Mouse (Mus musculus): Measurements from ENCODE around the gene Tex44.

DNA sequence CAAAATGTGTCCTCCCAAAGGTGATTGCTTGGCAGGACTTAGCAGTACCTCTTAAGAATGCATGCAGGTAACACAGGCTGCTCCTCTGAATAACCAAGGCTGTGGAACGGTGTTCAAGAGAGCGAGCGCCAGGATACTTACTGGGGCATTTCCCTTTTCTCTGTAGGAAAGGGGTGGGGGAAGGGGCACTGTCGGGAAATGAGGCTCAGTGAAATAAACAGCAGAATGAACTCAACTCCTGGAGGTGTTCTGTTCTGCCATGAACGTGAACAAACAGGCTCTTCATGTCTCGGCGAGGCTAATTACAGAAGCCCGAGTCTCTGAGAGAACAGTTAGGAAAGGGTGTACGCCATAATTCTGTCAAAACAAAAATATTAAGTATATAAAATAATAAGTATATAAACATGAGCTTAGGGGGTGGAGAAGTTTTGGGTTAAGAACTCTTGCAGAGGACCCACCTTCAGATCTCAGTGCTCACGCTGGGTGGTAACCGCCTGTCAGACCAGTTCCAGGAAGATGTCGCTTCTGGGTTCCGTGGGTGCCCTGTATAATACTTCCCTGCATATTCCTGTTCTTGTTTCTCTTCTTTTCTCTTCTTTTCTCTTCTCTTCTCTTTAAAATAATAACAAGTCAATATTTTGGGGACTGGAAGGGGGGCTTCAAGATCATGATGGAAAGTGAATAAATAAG, 30.9 kb downstream of the Tex44 start:
- TF ChIP-seq CTCF (IDR thresholded peaks at IDR 0.05; ENCODE audit: low read depth, low read length) (no peak), GATA1 (IDR thresholded peaks at IDR 0.05; ENCODE audit: borderline replicate concordance, low read length) (no peak), TAL1 (conservative IDR thresholded peaks at IDR 0.05; ENCODE audit: low read depth, low read length) (no peak), POLR2AphosphoS5 (IDR thresholded peaks at IDR 0.05; ENCODE audit: insufficient replicate concordance, low read depth, low read length) (no peak)
